ENCODE assay signal across 27 mouse cellular contexts in the genomic region with DNA sequence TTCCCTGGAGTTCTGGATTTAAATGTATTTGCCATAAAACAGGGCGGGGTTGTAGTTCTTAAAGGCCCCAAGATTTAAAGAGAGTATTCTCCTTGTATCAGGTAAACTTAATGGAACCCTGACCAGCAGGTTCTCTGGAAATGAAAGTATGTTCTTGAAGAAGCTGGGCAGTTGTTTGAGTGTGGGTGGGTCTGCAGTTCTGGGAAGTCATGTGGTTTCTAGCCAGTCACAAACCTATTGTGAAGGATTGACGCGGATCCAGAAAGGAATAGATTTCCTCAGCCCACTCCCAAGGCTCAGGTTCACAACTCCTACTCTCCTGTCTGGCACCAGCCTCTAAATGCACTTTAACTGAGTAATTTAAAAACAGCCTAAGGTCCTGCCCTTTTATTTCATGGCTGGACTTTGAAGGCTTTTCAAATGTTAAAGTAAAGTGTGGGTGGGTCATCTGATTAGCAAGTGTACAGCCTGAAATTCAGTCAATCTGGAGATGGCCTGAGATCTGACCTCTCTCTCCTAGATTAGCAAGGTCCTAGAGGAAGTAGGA. TPM values are rescaled to one million over a fixed set of nuclear protein-coding genes. Genes with fewer than 3 reads are reported as not detected.
DNase-seq lines count a peak whose midpoint lies in the region; ATAC-seq and TF ChIP-seq lines count a peak whose summit lies in the region.
"Had no signal": no experiment of that assay in that cellular context is flagged by ENCODE, and none has a peak within 500 bp of the region (broad histone marks: within the 10 kb centered on the region; RNA-seq: fewer than 3 reads in every experiment).

No protein-coding gene starts in this region.

- no peak overlapping the region for H3K4me2 ChIP-seq in heart, embryonic 13.5 days
- peak overlapping the region; percentile 87; the same call in 1 of the 2 replicates for H3K4me2 ChIP-seq in lung, embryonic 14.5 days
- no peak overlapping the region for H3K4me2 ChIP-seq in intestine, embryonic 15.5 days (replicated peaks)
- H3K4me2 ChIP-seq in stomach, postnatal 0 days (replicated peaks; ENCODE audit: low read depth), result no peak overlapping the region
- no peak overlapping the region for H3K4me2 ChIP-seq in midbrain, embryonic 14.5 days (ENCODE audit: low read length)
- H3K4me2 ChIP-seq: heart, embryonic 15.5 days had no signal

- 86% methylated on average over 3 of the region's 3 CpGs for WGBS in heart, embryonic 13.5 days
- 86% methylated on average over 3 of the region's 3 CpGs for WGBS in lung, embryonic 14.5 days
- WGBS in lung, adult 2 months, result 55% methylated on average over 3 of the region's 3 CpGs
- WGBS in intestine, embryonic 15.5 days, result 80% methylated on average over 3 of the region's 3 CpGs
- WGBS in stomach, postnatal 0 days, result 61% methylated on average over 3 of the region's 3 CpGs
- 91% methylated on average over 3 of the region's 3 CpGs for WGBS in midbrain, embryonic 14.5 days

- no peak for ATAC-seq in heart, embryonic 13.5 days (ENCODE audit: extremely low read depth, insufficient number of reproducible peaks, low FRiP score, low TSS enrichment)
- ATAC-seq in lung, embryonic 14.5 days (ENCODE audit: insufficient read depth), result no peak
- no peak for ATAC-seq in intestine, embryonic 15.5 days
- ATAC-seq in stomach, postnatal 0 days (ENCODE audit: low FRiP score, low TSS enrichment), result no peak
- no peak for ATAC-seq in midbrain, embryonic 14.5 days (ENCODE audit: low FRiP score, low TSS enrichment)
- ATAC-seq: CD4-positive, CD25-positive, alpha-beta regulatory T cell, adult 4 months; midbrain, embryonic 16.5 days; Patski had no signal

- peaks cover 16% of the 10 kb centered on the region for H3K4me1 ChIP-seq in heart, embryonic 13.5 days
- H3K4me1 ChIP-seq in lung, embryonic 14.5 days (ENCODE audit: insufficient read depth), result no peaks in the 10 kb centered on the region
- no peaks in the 10 kb centered on the region for H3K4me1 ChIP-seq in lung, adult 2 months (ENCODE audit: control insufficient read depth, insufficient read depth, low read length)
- peaks cover 7% of the 10 kb centered on the region; the same call in 1 of the 2 replicates for H3K4me1 ChIP-seq in intestine, embryonic 15.5 days (replicated peaks)
- no peaks in the 10 kb centered on the region; the same call in 1 of the 2 replicates for H3K4me1 ChIP-seq in stomach, postnatal 0 days (replicated peaks; ENCODE audit: control insufficient read depth, insufficient read depth)
- peaks cover 6% of the 10 kb centered on the region for H3K4me1 ChIP-seq in midbrain, embryonic 14.5 days (ENCODE audit: control insufficient read depth, insufficient read depth, low read length)

- no peak for TF ChIP-seq CTCF in lung, embryonic 14.5 days (IDR thresholded peaks at IDR 0.05; ENCODE audit: low read depth)
- no peak for TF ChIP-seq CTCF in lung, adult 2 months (IDR thresholded peaks at IDR 0.05; ENCODE audit: insufficient read depth, low read length)
- no peak for TF ChIP-seq CTCF in stomach, postnatal 0 days (IDR thresholded peaks at IDR 0.05; ENCODE audit: low read depth)

- no peak for DNase-seq in heart, postnatal 36 days
- DNase-seq in lung, embryonic 14.5 days, result no peak
- no peak for DNase-seq in lung, adult 2 months
- DNase-seq in stomach, postnatal 0 days (ENCODE audit: low spot score), result peak; percentile 24
- DNase-seq in frontal cortex, postnatal 36 days (ENCODE audit: low spot score in 2 of 2), result no peak
- no peak for DNase-seq in midbrain, embryonic 14.5 days
- DNase-seq: cerebellum, postnatal 10 days; gastrocnemius, postnatal 10 days; heart, adult 18-20 months; kidney, postnatal 25 days; right cerebral cortex, adult 18-20 months had no signal

- intact Hi-C loops in heart, postnatal 36 days (cut with DNase I), result loop anchor here (2.0 to 10.0 kb wide), 2 partner anchors 25 to 359 kb away; a partner anchor contains a TSS

- H3K4me3 ChIP-seq in heart, embryonic 13.5 days, result no peak overlapping the region
- H3K4me3 ChIP-seq in lung, embryonic 14.5 days (ENCODE audit: low read depth, low read length), result no peak overlapping the region
- H3K4me3 ChIP-seq in lung, adult 2 months (replicated peaks; ENCODE audit: extremely low read depth, low read depth, low read length), result no peak overlapping the region
- H3K4me3 ChIP-seq in intestine, embryonic 15.5 days (replicated peaks), result no peak overlapping the region
- no peak overlapping the region for H3K4me3 ChIP-seq in stomach, postnatal 0 days (ENCODE audit: low read depth, low read length)
- H3K4me3 ChIP-seq in midbrain, embryonic 14.5 days (replicated peaks; ENCODE audit: low read depth, low read length), result no peak overlapping the region
- H3K4me3 ChIP-seq: heart, embryonic 15.5 days; stomach, embryonic 15.5 days had no signal

- H3K9ac ChIP-seq in heart, embryonic 13.5 days, result 0 out of 2 replicates have a peak overlapping the region, but pooled peaks have one; percentile 3
- no peak overlapping the region for H3K9ac ChIP-seq in lung, embryonic 14.5 days
- peak overlapping the region; percentile 10; the same call in 1 of the 2 replicates for H3K9ac ChIP-seq in intestine, embryonic 15.5 days
- no peak overlapping the region for H3K9ac ChIP-seq in stomach, postnatal 0 days (ENCODE audit: low read length)
- H3K9ac ChIP-seq in midbrain, embryonic 14.5 days (replicated peaks; ENCODE audit: low read length), result no peak overlapping the region
- H3K9ac ChIP-seq: heart, embryonic 15.5 days; stomach, embryonic 15.5 days had no signal

- H3K27ac ChIP-seq in heart, embryonic 13.5 days (replicated peaks), result no peak overlapping the region
- H3K27ac ChIP-seq in lung, embryonic 14.5 days (ENCODE audit: low read depth), result no peak overlapping the region
- peak overlapping the region; percentile 32; the same call in 1 of the 2 replicates for H3K27ac ChIP-seq in intestine, embryonic 15.5 days
- no peak overlapping the region for H3K27ac ChIP-seq in stomach, postnatal 0 days (replicated peaks)
- H3K27ac ChIP-seq in midbrain, embryonic 14.5 days (replicated peaks; ENCODE audit: low read depth, low read length), result no peak overlapping the region
- H3K27ac ChIP-seq: forebrain, embryonic 10.5 days; heart, embryonic 15.5 days; stomach, embryonic 15.5 days had no signal

- peaks cover 19% of the 10 kb centered on the region for H3K27me3 ChIP-seq in heart, embryonic 13.5 days (replicated peaks)
- H3K27me3 ChIP-seq in lung, embryonic 14.5 days (ENCODE audit: insufficient read depth, low read length), result no peaks in the 10 kb centered on the region
- H3K27me3 ChIP-seq in intestine, embryonic 15.5 days (replicated peaks), result no peaks in the 10 kb centered on the region
- no peaks in the 10 kb centered on the region for H3K27me3 ChIP-seq in stomach, postnatal 0 days (ENCODE audit: control insufficient read depth, insufficient read depth, low read length)
- no peaks in the 10 kb centered on the region for H3K27me3 ChIP-seq in midbrain, embryonic 14.5 days (ENCODE audit: control insufficient read depth, insufficient read depth, low read length)
- H3K27me3 ChIP-seq: stomach, embryonic 15.5 days had no signal

- H3K36me3 ChIP-seq in heart, embryonic 13.5 days, result peaks cover 48% of the 10 kb centered on the region
- peaks cover 51% of the 10 kb centered on the region for H3K36me3 ChIP-seq in lung, embryonic 14.5 days (ENCODE audit: insufficient read depth)
- peaks cover 12% of the 10 kb centered on the region for H3K36me3 ChIP-seq in intestine, embryonic 15.5 days
- H3K36me3 ChIP-seq in stomach, postnatal 0 days (ENCODE audit: control insufficient read depth, insufficient read depth, low read length), result peaks cover 15% of the 10 kb centered on the region; the same call in 1 of the 2 replicates
- H3K36me3 ChIP-seq in midbrain, embryonic 14.5 days (ENCODE audit: control insufficient read depth, insufficient read depth, low read length), result peaks cover 14% of the 10 kb centered on the region; the same call in 1 of the 2 replicates

- no peaks in the 10 kb centered on the region for H3K9me3 ChIP-seq in heart, embryonic 13.5 days
- H3K9me3 ChIP-seq in lung, embryonic 14.5 days (ENCODE audit: low read depth, low read length), result no peaks in the 10 kb centered on the region
- H3K9me3 ChIP-seq in intestine, embryonic 15.5 days, result no peaks in the 10 kb centered on the region
- no peaks in the 10 kb centered on the region for H3K9me3 ChIP-seq in stomach, postnatal 0 days (ENCODE audit: control insufficient read depth, low read length)
- no peaks in the 10 kb centered on the region for H3K9me3 ChIP-seq in midbrain, embryonic 14.5 days (ENCODE audit: control insufficient read depth, low read length)
- H3K9me3 ChIP-seq: forebrain, embryonic 10.5 days; heart, embryonic 15.5 days; stomach, embryonic 15.5 days had no signal

- TF ChIP-seq POLR2A in lung, adult 2 months (IDR thresholded peaks at IDR 0.05; ENCODE audit: borderline replicate concordance, extremely low read depth, low read depth, low read length), result no peak

- no peak for TF ChIP-seq EP300 in stomach, postnatal 0 days (optimal IDR thresholded peaks at IDR 0.05)

RNA-seq across cellular contexts. Expression of a gene that starts 2.3 kb away (rescaled TPM):
- polyA plus RNA-seq in heart, embryonic 13.5 days (2015; fragmentation: Nextera tagmentation; extraction: Ambion mirVana), result 64.0 and 66.6 TPM in 2 replicates
- total RNA-seq in heart, postnatal 36 days (2021), result 100 to 1,000 TPM in 1 of 2 experiments, 10 to 100 TPM in 1; 95.5 to 116 TPM
- 116 and 119 TPM in 2 replicates for polyA plus RNA-seq in lung, embryonic 14.5 days (2014; fragmentation: Nextera tagmentation; extraction: Ambion mirVana)
- polyA plus RNA-seq in lung, adult 2 months (2012; rRNA removed), result 9.9 and 14.7 TPM in 2 replicates
- 118 and 119 TPM in 2 replicates for polyA plus RNA-seq in intestine, embryonic 15.5 days (2015; fragmentation: Nextera tagmentation; extraction: Ambion mirVana)
- polyA plus RNA-seq in stomach, postnatal 0 days (2015; fragmentation: Nextera tagmentation; extraction: Ambion mirVana), result 58.4 and 63.2 TPM in 2 replicates
- 25.8 and 36.3 TPM in 2 replicates for polyA plus RNA-seq in midbrain, embryonic 14.5 days (2014; fragmentation: Nextera tagmentation; extraction: Ambion mirVana)

RNA-seq across cellular contexts. Expression of a gene that starts 24.5 kb away (rescaled TPM):
- polyA plus RNA-seq in heart, embryonic 13.5 days (2015; fragmentation: Nextera tagmentation; extraction: Ambion mirVana), result 172 and 189 TPM in 2 replicates
- 10 to 100 TPM; 55.0 TPM for total RNA-seq in heart, postnatal 36 days (2021)
- 242 and 243 TPM in 2 replicates for polyA plus RNA-seq in lung, embryonic 14.5 days (2014; fragmentation: Nextera tagmentation; extraction: Ambion mirVana)
- 96.6 and 99.9 TPM in 2 replicates for polyA plus RNA-seq in lung, adult 2 months (2012; rRNA removed)
- polyA plus RNA-seq in intestine, embryonic 15.5 days (2015; fragmentation: Nextera tagmentation; extraction: Ambion mirVana), result 228 and 249 TPM in 2 replicates
- 160 and 169 TPM in 2 replicates for polyA plus RNA-seq in stomach, postnatal 0 days (2015; fragmentation: Nextera tagmentation; extraction: Ambion mirVana)
- polyA plus RNA-seq in midbrain, embryonic 14.5 days (2014; fragmentation: Nextera tagmentation; extraction: Ambion mirVana), result 288 and 301 TPM in 2 replicates

RNA-seq across cellular contexts. Expression of a gene that starts 42.0 kb away (rescaled TPM):
- not detected in 2 replicates for polyA plus RNA-seq in heart, embryonic 13.5 days (2015; fragmentation: Nextera tagmentation; extraction: Ambion mirVana)
- total RNA-seq in heart, postnatal 36 days (2021), result not detected
- not detected in 2 replicates for polyA plus RNA-seq in lung, embryonic 14.5 days (2014; fragmentation: Nextera tagmentation; extraction: Ambion mirVana)
- polyA plus RNA-seq in lung, adult 2 months (2012; rRNA removed), result not detected in 2 replicates
- polyA plus RNA-seq in intestine, embryonic 15.5 days (2015; fragmentation: Nextera tagmentation; extraction: Ambion mirVana), result not detected in 2 replicates
- not detected in 2 replicates for polyA plus RNA-seq in stomach, postnatal 0 days (2015; fragmentation: Nextera tagmentation; extraction: Ambion mirVana)
- not detected in 2 replicates for polyA plus RNA-seq in midbrain, embryonic 14.5 days (2014; fragmentation: Nextera tagmentation; extraction: Ambion mirVana)
- total RNA-seq: gastrocnemius, postnatal 10 days; heart, adult 18-20 months; layer of hippocampus, postnatal 10 days; megakaryocyte, adult 5-6 weeks had no signal
- polyA plus RNA-seq: CD4-positive, CD25-positive, alpha-beta regulatory T cell, adult 4 months; heart, embryonic 15.5 days; hindbrain, embryonic 11.5 days; intestine, embryonic 14.5 days; liver, embryonic 11.5 days; neural tube, embryonic 11.5 days; Patski; spleen, adult 2 months; stomach, embryonic 15.5 days; thymus, postnatal 0 days had no signal

RNA-seq across cellular contexts. Expression of a gene that starts 45.5 kb away (rescaled TPM):
- 87.2 and 98.7 TPM in 2 replicates for polyA plus RNA-seq in heart, embryonic 13.5 days (2015; fragmentation: Nextera tagmentation; extraction: Ambion mirVana)
- 10 to 100 TPM; 80.7 to 82.9 TPM for total RNA-seq in heart, postnatal 36 days (2021)
- polyA plus RNA-seq in lung, embryonic 14.5 days (2014; fragmentation: Nextera tagmentation; extraction: Ambion mirVana), result 117 and 122 TPM in 2 replicates
- polyA plus RNA-seq in lung, adult 2 months (2012; rRNA removed), result 54.9 and 57.6 TPM in 2 replicates
- polyA plus RNA-seq in intestine, embryonic 15.5 days (2015; fragmentation: Nextera tagmentation; extraction: Ambion mirVana), result 259 and 272 TPM in 2 replicates
- polyA plus RNA-seq in stomach, postnatal 0 days (2015; fragmentation: Nextera tagmentation; extraction: Ambion mirVana), result 91.4 and 98.2 TPM in 2 replicates
- 86.8 and 102 TPM in 2 replicates for polyA plus RNA-seq in midbrain, embryonic 14.5 days (2014; fragmentation: Nextera tagmentation; extraction: Ambion mirVana)

Comparison
In these comparisons a context has a peak if more than half of its experiments do, and no peak if none do; other contexts are left out.
1. H3K9ac ChIP-seq: peak in heart, embryonic 13.5 days (single experiment) and intestine, embryonic 15.5 days (single experiment); none in lung, embryonic 14.5 days (single experiment), stomach, postnatal 0 days (single experiment) and midbrain, embryonic 14.5 days (single experiment).